Mouse (Mus musculus) myocyte (in vitro differentiated cells): ENCODE data around the gene Atad2b.

Experiments
- E2F4 ChIP-seq: IDR thresholded peaks from one replicate; pipeline ENCODE4 v1.6.1; 2011; ENCODE audit warnings: mild to moderate bottlenecking, control low read depth, moderate library complexity; ENCODE audit not compliant: insufficient read depth
- MYOD1 ChIP-seq, 3 experiments: IDR thresholded peaks; one replicate each; pipeline ENCODE4 v1.6.1; 2011; ENCODE audit warnings: control low read depth in 2 of 3, low read depth in 2 of 3, mild to moderate bottlenecking in 2 of 3, moderate library complexity in 1 of 3; ENCODE audit not compliant: insufficient read length in 2 of 3, control insufficient read depth in 1 of 3
- MYOG ChIP-seq, 3 experiments: IDR thresholded peaks; one replicate each; pipeline ENCODE4 v1.6.1; 2011; ENCODE audit warnings: control low read depth in 2 of 3, low read depth in 2 of 3, mild to moderate bottlenecking in 2 of 3; ENCODE audit not compliant: insufficient read length in 2 of 3, control insufficient read depth in 1 of 3, insufficient read depth in 1 of 3
- POLR2A ChIP-seq: IDR thresholded peaks from one replicate; pipeline ENCODE4 v1.6.1; 2011; ENCODE audit warnings: low read depth, mild to moderate bottlenecking, control low read depth, moderate library complexity; ENCODE audit not compliant: insufficient read length
- SRF ChIP-seq: IDR thresholded peaks from one replicate; pipeline ENCODE4 v1.6.1; 2011; ENCODE audit warnings: low read depth; ENCODE audit not compliant: control insufficient read depth, insufficient read length
- TCF12 ChIP-seq: IDR thresholded peaks from one replicate; pipeline ENCODE4 v1.6.1; 2011; ENCODE audit warnings: mild to moderate bottlenecking, control low read depth; ENCODE audit not compliant: poor library complexity, insufficient read depth, severe bottlenecking

DNA sequence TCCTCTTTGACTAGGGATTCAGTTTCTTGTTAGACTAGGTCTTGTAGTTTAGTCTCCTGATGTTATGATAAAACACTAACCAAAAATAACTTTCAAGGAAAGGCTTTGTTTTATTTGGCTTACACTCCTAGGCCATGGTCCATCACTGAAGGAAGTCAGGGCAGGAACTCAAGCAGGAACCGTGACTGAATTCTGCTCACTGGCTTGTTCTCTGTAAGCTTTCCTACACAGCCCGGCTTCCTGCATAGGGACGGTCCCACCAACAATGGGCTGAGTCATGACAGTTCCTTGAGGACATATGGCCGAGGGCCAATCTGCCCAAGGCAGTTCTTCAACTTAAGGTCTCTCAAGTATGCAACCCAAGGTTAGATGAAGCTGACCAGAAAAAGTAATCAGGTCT is 5.4 kb upstream of the Atad2b start:
- no peak for TF ChIP-seq MYOG (IDR thresholded peaks at IDR 0.05; ENCODE audit: control insufficient read depth in 1 of 3, insufficient read depth in 1 of 3, insufficient read length in 2 of 3, low read depth in 2 of 3)
- TF ChIP-seq TCF12: no peak
- TF ChIP-seq MYOD1 (IDR thresholded peaks at IDR 0.05; ENCODE audit: control insufficient read depth in 1 of 3, insufficient read length in 2 of 3, low read depth in 2 of 3): no peak
- no peak for TF ChIP-seq POLR2A
- TF ChIP-seq SRF: no peak
- TF ChIP-seq E2F4: no peak
